19 mouse cellular contexts compared by ENCODE assay signal in the genomic region with DNA sequence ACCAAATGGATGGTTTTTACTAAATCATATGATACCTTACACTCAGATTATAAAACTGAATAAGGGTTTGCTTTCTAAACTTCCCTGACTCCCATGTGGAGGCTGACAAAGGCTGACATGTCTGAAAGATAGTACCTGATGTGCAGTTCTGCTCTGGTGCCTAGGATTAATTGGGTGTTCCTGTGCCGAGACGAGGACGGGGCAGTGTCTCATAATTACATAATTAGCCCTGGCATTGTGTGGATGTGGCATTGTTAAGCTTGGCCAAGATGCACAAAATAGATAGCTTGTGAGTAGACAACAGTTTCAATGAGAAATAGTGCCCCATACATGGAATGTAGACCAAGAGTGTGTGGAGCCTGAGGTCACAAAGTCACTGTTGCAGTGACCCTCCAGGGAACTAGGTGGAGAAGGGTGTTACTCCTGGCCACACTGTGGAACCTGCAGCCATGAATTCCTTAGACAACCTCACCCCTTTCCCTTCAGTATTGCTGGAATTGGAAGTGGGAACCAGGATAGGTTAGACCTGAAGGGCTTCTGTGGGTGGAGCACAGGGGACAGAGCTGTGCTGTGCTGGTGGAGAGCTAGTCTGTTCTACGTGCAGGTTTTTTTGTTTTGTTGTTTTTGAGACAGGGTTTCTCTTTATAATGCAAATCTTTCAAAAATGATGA. TPM values are rescaled to one million over a fixed set of nuclear protein-coding genes. Genes with fewer than 3 reads are reported as not detected.
DNase-seq lines count a peak whose midpoint lies in the region; ATAC-seq and TF ChIP-seq lines count a peak whose summit lies in the region.
"Had no signal": no experiment of that assay in that cellular context is flagged by ENCODE, and none has a peak within 500 bp of the region (broad histone marks: within the 10 kb centered on the region; RNA-seq: fewer than 3 reads in every experiment).

No protein-coding gene starts in this region.

- H3K4me1 ChIP-seq in kidney, adult 2 months (ENCODE audit: control insufficient read depth, insufficient read depth, low read length), result peaks cover 24% of the 10 kb centered on the region
- peaks cover 7 to 32% of the 10 kb centered on the region in 2 experiments for H3K4me1 ChIP-seq in liver, embryonic 14.5 days (replicated peaks; ENCODE audit: control insufficient read depth in 2 of 2, insufficient read depth in 2 of 2, low read length in 1 of 2)
- H3K4me1 ChIP-seq in liver, embryonic 11.5 days (replicated peaks; ENCODE audit: control insufficient read depth, insufficient read depth, low read length), result peaks cover 29% of the 10 kb centered on the region

- no peak for TF ChIP-seq EP300 in liver, embryonic 14.5 days (IDR thresholded peaks at IDR 0.05; ENCODE audit: low read depth)

- TF ChIP-seq POLR2A in kidney, adult 2 months (IDR thresholded peaks at IDR 0.05; ENCODE audit: low read depth, low read length), result no peak

- no peak overlapping the region for H3K4me2 ChIP-seq in liver, embryonic 14.5 days (ENCODE audit: low read depth)
- H3K4me2 ChIP-seq in liver, embryonic 11.5 days, result no peak overlapping the region
- H3K4me2 ChIP-seq: forebrain, embryonic 13.5 days; heart, embryonic 11.5 days; heart, embryonic 15.5 days; hindbrain, embryonic 14.5 days had no signal

- no peaks in the 10 kb centered on the region for H3K9me3 ChIP-seq in liver, embryonic 14.5 days (ENCODE audit: control insufficient read depth, low read length)
- H3K9me3 ChIP-seq in liver, embryonic 11.5 days (ENCODE audit: control insufficient read depth, low read length), result no peaks in the 10 kb centered on the region
- H3K9me3 ChIP-seq: embryonic facial prominence, embryonic 10.5 days; forebrain, embryonic 13.5 days; heart, embryonic 15.5 days had no signal

- H3K27ac ChIP-seq in kidney, adult 2 months (ENCODE audit: insufficient read depth, low read depth, low read length), result no peak overlapping the region
- H3K27ac ChIP-seq in liver, embryonic 14.5 days, result peak overlapping the region; percentile 7; the same call in 1 of the 2 replicates
- H3K27ac ChIP-seq in liver, embryonic 11.5 days (ENCODE audit: low read depth, low read length), result no peak overlapping the region
- H3K27ac ChIP-seq: embryonic facial prominence, embryonic 10.5 days; forebrain, embryonic 13.5 days; heart, adult 2 months; heart, embryonic 15.5 days; hindbrain, embryonic 14.5 days had no signal

- ATAC-seq in liver, embryonic 14.5 days (ENCODE audit: insufficient read depth), result 0 out of 2 replicates have a peak, but pooled peaks have one; percentile 10
- ATAC-seq in liver, embryonic 11.5 days (replicated peaks; ENCODE audit: low FRiP score), result no peak
- ATAC-seq in CD4-positive, CD25-positive, alpha-beta regulatory T cell, adult 4 months, result no peak
- ATAC-seq: forebrain, embryonic 13.5 days; forebrain, postnatal 0 days; intestine, embryonic 16.5 days had no signal

- DNase-seq in kidney, adult 2 months, result peak; percentile 52
- DNase-seq in kidney, postnatal 25 days, result no peak
- no peak for DNase-seq in liver, embryonic 14.5 days (ENCODE audit: low read depth in 3 of 3, low spot score in 3 of 3)
- DNase-seq in liver, embryonic 11.5 days (ENCODE audit: low spot score), result no peak
- peak; percentile 38 for DNase-seq in ES-CJ7 (ENCODE audit: low read depth, low spot score)
- DNase-seq in R1 (ENCODE audit: low read depth, low spot score), result peak; percentile 61
- DNase-seq: adrenal gland, postnatal 14 days; cerebellum, postnatal 36 days; forebrain, postnatal 0 days; gastrocnemius, postnatal 14 days; heart, adult 2 months; heart, postnatal 14 days had no signal

- 38% methylated on average over 4 of the region's 4 CpGs for WGBS in kidney, adult 2 months
- WGBS in liver, embryonic 14.5 days (ENCODE audit: insufficient replicate concordance), result 76% methylated on average over 4 of the region's 4 CpGs
- WGBS in liver, embryonic 11.5 days, result 81% methylated on average over 4 of the region's 4 CpGs

- H3K36me3 ChIP-seq in kidney, adult 2 months (ENCODE audit: control insufficient read depth, insufficient read depth, low read length), result no peaks in the 10 kb centered on the region
- H3K36me3 ChIP-seq in liver, embryonic 14.5 days (replicated peaks; ENCODE audit: control insufficient read depth, insufficient read depth, low read depth), result peaks cover 12% of the 10 kb centered on the region
- H3K36me3 ChIP-seq in liver, embryonic 11.5 days (ENCODE audit: control insufficient read depth, insufficient read depth, low read length), result no peaks in the 10 kb centered on the region; the same call in 1 of the 2 replicates
- H3K36me3 ChIP-seq: heart, embryonic 15.5 days had no signal

- H3K9ac ChIP-seq in liver, embryonic 14.5 days (replicated peaks), result no peak overlapping the region
- H3K9ac ChIP-seq in liver, embryonic 11.5 days (ENCODE audit: low read depth, low read length), result no peak overlapping the region
- H3K9ac ChIP-seq: forebrain, embryonic 13.5 days; forebrain, postnatal 0 days; heart, embryonic 15.5 days; hindbrain, embryonic 14.5 days had no signal

- TF ChIP-seq CTCF in kidney, adult 2 months (conservative IDR thresholded peaks at IDR 0.05; ENCODE audit: insufficient read depth, insufficient read length, low read depth, low read length), result no peak
- TF ChIP-seq CTCF in liver, embryonic 14.5 days (IDR thresholded peaks at IDR 0.05; ENCODE audit: low read depth), result no peak

- no peak overlapping the region for H3K4me3 ChIP-seq in kidney, adult 2 months (ENCODE audit: insufficient read depth, low read depth, low read length)
- no peak overlapping the region for H3K4me3 ChIP-seq in liver, embryonic 14.5 days (ENCODE audit: insufficient read depth in 1 of 2, low read depth in 2 of 2, low read length in 2 of 2)
- H3K4me3 ChIP-seq in liver, embryonic 11.5 days (ENCODE audit: low read depth, low read length), result no peak overlapping the region
- H3K4me3 ChIP-seq: embryonic facial prominence, embryonic 10.5 days; forebrain, embryonic 13.5 days; heart, adult 2 months; heart, embryonic 15.5 days had no signal

- no peaks in the 10 kb centered on the region for H3K27me3 ChIP-seq in kidney, adult 2 months (replicated peaks; ENCODE audit: control insufficient read depth, insufficient read depth, low read length)
- H3K27me3 ChIP-seq in liver, embryonic 14.5 days (ENCODE audit: control insufficient read depth, insufficient read depth, low read length), result no peaks in the 10 kb centered on the region
- no peaks in the 10 kb centered on the region for H3K27me3 ChIP-seq in liver, embryonic 11.5 days (replicated peaks; ENCODE audit: control insufficient read depth, insufficient read depth, low read length)
- H3K27me3 ChIP-seq: forebrain, embryonic 13.5 days; heart, embryonic 15.5 days had no signal

RNA-seq across cellular contexts. Expression of a gene that starts 8.8 kb away (rescaled TPM):
- 94.8 and 95.4 TPM in 2 replicates for polyA plus RNA-seq in kidney, adult 2 months (2012; rRNA removed)
- 19.8 and 21.0 TPM in 2 replicates for polyA plus RNA-seq in liver, embryonic 14.5 days (2012; rRNA removed)
- polyA plus RNA-seq in liver, embryonic 14.5 days (2014; fragmentation: Nextera tagmentation; extraction: Ambion mirVana), result 43.2 and 51.2 TPM in 2 replicates
- polyA plus RNA-seq in liver, embryonic 11.5 days (2014; fragmentation: Nextera tagmentation; extraction: Ambion mirVana), result 94.4 and 102 TPM in 2 replicates
- polyA plus RNA-seq in CD4-positive, CD25-positive, alpha-beta regulatory T cell, adult 4 months (2017; shearing (Covaris generic)), result 10 to 100 TPM; 16.6 to 17.1 TPM

RNA-seq across cellular contexts. Expression of a gene that starts 31.1 kb away (rescaled TPM):
- 34.4 and 35.6 TPM in 2 replicates for polyA plus RNA-seq in kidney, adult 2 months (2012; rRNA removed)
- polyA plus RNA-seq in liver, embryonic 14.5 days (2012; rRNA removed), result 6.3 and 12.1 TPM in 2 replicates
- 23.0 and 24.2 TPM in 2 replicates for polyA plus RNA-seq in liver, embryonic 14.5 days (2014; fragmentation: Nextera tagmentation; extraction: Ambion mirVana)
- polyA plus RNA-seq in liver, embryonic 11.5 days (2014; fragmentation: Nextera tagmentation; extraction: Ambion mirVana), result 39.2 and 48.1 TPM in 2 replicates
- 10 to 100 TPM; 21.9 to 23.4 TPM for polyA plus RNA-seq in CD4-positive, CD25-positive, alpha-beta regulatory T cell, adult 4 months (2017; shearing (Covaris generic))

Comparison
In these comparisons a context has a peak if more than half of its experiments do, and no peak if none do; other contexts are left out.
1. DNase-seq: peak in kidney, adult 2 months (single experiment), ES-CJ7 (single experiment) and R1 (single experiment); none in kidney, postnatal 25 days (0 of 2), liver, embryonic 14.5 days (0 of 3) and liver, embryonic 11.5 days (single experiment).